Mouse (Mus musculus): ENCODE measurements at regions not wholly inside any gene's neighbourhood (a gene's known extent, or its start where the extent isn't known, plus 50 kb on each side); places are given as distances from the start of the nearest gene placed in this dataset.

- DNase-seq (ENCODE audit: low spot score), result no peak
Observed at GRCm38 (mm10) chrX:58445624-58446323, 423.3 kb downstream of the Zic3 start.

DNA sequence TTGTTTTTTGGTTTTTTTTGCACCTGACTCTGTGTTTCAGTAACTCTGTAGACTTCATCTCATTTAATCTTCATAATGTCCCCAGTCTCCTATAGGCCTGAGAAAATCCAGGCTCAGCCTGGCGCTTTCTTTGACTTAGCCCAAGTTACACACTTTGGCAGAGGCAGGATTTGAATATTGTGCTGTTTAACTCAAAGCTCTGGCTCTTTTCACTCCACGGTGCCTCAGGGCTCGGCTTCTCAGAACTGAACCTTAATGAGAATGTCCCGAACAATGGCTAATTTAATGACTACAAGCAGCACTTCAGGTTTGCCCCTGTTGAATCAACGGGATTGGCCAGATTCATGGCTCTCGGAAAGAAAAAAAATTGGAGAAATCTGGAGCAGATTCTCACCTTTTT, 425.1 kb downstream of the Zic3 start:
- no peak for DNase-seq (ENCODE audit: low spot score)

GRCm38 (mm10) chrX:58469683-58470082, 439.5 kb upstream of the 4930550L24Rik start:
- no peak for DNase-seq (ENCODE audit: low spot score)

DNA sequence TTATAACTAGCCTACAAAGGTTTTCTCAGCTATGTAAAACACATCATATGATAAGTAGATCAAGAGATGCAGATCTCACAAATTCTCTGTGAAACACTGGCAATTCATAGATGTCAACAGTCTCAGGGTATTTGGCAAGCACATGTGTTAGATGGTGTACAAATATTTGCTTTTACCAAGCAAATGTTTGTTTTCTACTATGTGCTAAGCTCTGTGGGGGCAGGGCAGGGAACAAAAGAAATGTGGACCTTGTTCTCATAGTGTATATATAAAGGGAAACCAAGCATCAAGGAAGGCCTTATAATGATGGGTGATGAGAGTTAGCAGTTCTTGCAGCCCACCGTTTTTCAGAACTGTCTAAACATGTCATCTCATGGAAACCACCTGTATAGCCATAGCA, 438.2 kb upstream of the 4930550L24Rik start:
- DNase-seq (ENCODE audit: low spot score), result no peak

DNA sequence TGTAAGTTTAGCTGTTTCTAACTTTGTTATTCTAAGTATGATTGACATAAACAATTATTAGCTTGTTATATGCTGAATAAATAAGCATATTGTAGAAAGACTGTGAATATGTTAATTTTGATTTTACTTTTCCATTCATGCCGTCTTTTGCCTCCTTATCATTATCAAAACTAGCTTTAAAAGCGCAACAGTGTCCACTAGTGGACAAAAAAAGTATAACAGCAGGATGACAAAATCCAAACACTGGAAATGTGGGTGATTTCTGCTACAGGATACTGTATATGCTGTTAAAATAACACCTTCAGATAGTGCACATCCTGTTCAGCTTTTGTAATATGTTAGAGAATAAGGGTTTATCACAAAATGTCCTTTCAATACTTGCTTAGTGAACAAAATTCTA, 418.3 kb upstream of the 4930550L24Rik start:
- DNase-seq (ENCODE audit: low spot score), result peak; percentile 0

GRCm38 (mm10) chrX:58503573-58503972, 405.6 kb upstream of the 4930550L24Rik start:
- no peak for DNase-seq (ENCODE audit: low spot score)

DNA sequence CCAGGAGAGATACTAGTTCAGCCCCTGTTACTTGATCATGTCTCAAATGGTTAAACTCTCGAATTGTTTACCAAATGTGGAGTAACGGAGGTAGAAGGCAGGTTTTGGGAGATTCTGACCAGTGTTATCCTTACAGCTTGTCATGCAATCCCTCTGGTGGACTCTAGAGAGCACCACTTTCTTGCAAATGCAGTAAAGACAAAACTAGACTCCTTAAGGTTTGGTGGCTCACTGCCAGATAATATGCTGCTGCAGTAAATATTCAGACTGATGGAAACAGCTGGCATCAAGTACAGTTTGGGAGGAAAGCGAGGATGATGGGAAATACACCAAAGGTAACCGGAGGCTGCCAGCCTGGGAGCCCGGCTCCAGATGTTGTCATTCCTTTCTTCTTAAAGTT, 394.2 kb upstream of the 4930550L24Rik start:
- DNase-seq (ENCODE audit: low spot score), result no peak
